Mouse (Mus musculus) forebrain, embryonic 15.5 days (tissue): ENCODE data around the gene Tmem219. TPM values are rescaled to one million over a fixed set of nuclear protein-coding genes. Genes with fewer than 3 reads are reported as not detected.

Experiments
- polyA plus RNA-seq: library from polyadenylated mRNA; unstranded; fragments of >200 nt; fragmentation: Nextera tagmentation; extraction: Ambion mirVana; gene quantifications from 2 replicates; pipeline ENCODE4 v1.2.1, GENCODE M21; 2015

Tmem219 gene
- polyA plus RNA-seq, 1 experiment from 2014 or later, result 36.2 TPM

Other genes starting within 250 kb of the Tmem219 start
- 2.8 TPM in 2 replicates for gene Sult1a1, start 246.5 kb downstream of the Tmem219 start, polyA plus RNA-seq
- gene Bola2, start 227.5 kb downstream of the Tmem219 start, polyA plus RNA-seq, result 141 and 158 TPM in 2 replicates
- 17.5 and 18.0 TPM in 2 replicates for gene Slx1b, start 227.1 kb downstream of the Tmem219 start, polyA plus RNA-seq
- gene Coro1a, start 215.1 kb downstream of the Tmem219 start, polyA plus RNA-seq, result 99.8 and 108 TPM in 2 replicates
- 101 and 102 TPM in 2 replicates for gene Mapk3, start 163.3 kb downstream of the Tmem219 start, polyA plus RNA-seq
- gene Gdpd3, start 156.6 kb downstream of the Tmem219 start, polyA plus RNA-seq, result 1.5 and 1.7 TPM in 2 replicates
- 207 and 213 TPM in 2 replicates for gene Ypel3, start 146.0 kb downstream of the Tmem219 start, polyA plus RNA-seq
- 0.41 and 0.65 TPM in 2 replicates for gene Tbx6, start 141.4 kb downstream of the Tmem219 start, polyA plus RNA-seq
- gene Ppp4c, start 130.4 kb downstream of the Tmem219 start, polyA plus RNA-seq, result 215 TPM in 2 replicates
- gene Fam57b, start 125.2 kb downstream of the Tmem219 start, polyA plus RNA-seq, result 35.1 and 38.1 TPM in 2 replicates
- gene 4930451I11Rik, start 91.3 kb downstream of the Tmem219 start, polyA plus RNA-seq, result not detected in 2 replicates
- gene Doc2a, start 75.5 kb downstream of the Tmem219 start, polyA plus RNA-seq, result 9.0 and 9.1 TPM in 2 replicates
- gene Hirip3, start 60.9 kb downstream of the Tmem219 start, polyA plus RNA-seq, result 30.7 and 31.8 TPM in 2 replicates
- 86.2 and 98.8 TPM in 2 replicates for gene Ino80e, start 60.5 kb downstream of the Tmem219 start, polyA plus RNA-seq
- 54.1 and 56.8 TPM in 2 replicates for gene Taok2, start 38.2 kb downstream of the Tmem219 start, polyA plus RNA-seq
- gene Kctd13, start 6.0 kb upstream of the Tmem219 start, polyA plus RNA-seq, result 132 and 136 TPM in 2 replicates
- gene Asphd1, start 26.7 kb upstream of the Tmem219 start, polyA plus RNA-seq, result 5.6 and 6.9 TPM in 2 replicates
- 25.5 and 32.0 TPM in 2 replicates for gene Sez6l2, start 27.6 kb upstream of the Tmem219 start, polyA plus RNA-seq
- 104 and 105 TPM in 2 replicates for gene Cdipt, start 53.0 kb upstream of the Tmem219 start, polyA plus RNA-seq
- 0.56 and 0.88 TPM in 2 replicates for gene Cdiptos, start 53.2 kb upstream of the Tmem219 start, polyA plus RNA-seq
- gene Mvp, start 91.7 kb upstream of the Tmem219 start, polyA plus RNA-seq, result 3.0 and 3.5 TPM in 2 replicates
- not detected in 2 replicates for gene Pagr1b, start 93.6 kb upstream of the Tmem219 start, polyA plus RNA-seq
- 32.2 and 40.4 TPM in 2 replicates for gene Pagr1a, start 94.4 kb upstream of the Tmem219 start, polyA plus RNA-seq
- gene Gm42742, start 98.2 kb upstream of the Tmem219 start, polyA plus RNA-seq, result 67.9 and 75.6 TPM in 2 replicates
- gene Prrt2, start 98.3 kb upstream of the Tmem219 start, polyA plus RNA-seq, result 18.0 and 19.8 TPM in 2 replicates
- gene Maz, start 104.1 kb upstream of the Tmem219 start, polyA plus RNA-seq, result 79.3 and 84.0 TPM in 2 replicates
- gene Kif22, start 119.6 kb upstream of the Tmem219 start, polyA plus RNA-seq, result 67.6 and 69.0 TPM in 2 replicates
- gene Zg16, start 164.4 kb upstream of the Tmem219 start, polyA plus RNA-seq, result not detected in 2 replicates
- gene AI467606, start 168.4 kb upstream of the Tmem219 start, polyA plus RNA-seq, result 1.3 and 1.6 TPM in 2 replicates
- gene Qprt, start 199.3 kb upstream of the Tmem219 start, polyA plus RNA-seq, result 0.50 and 0.66 TPM in 2 replicates
- gene Spn, start 214.9 kb upstream of the Tmem219 start, polyA plus RNA-seq, result not detected in 2 replicates